Mouse (Mus musculus) kidney, postnatal 4 days (tissue): ENCODE measurements at regions not wholly inside any gene's neighbourhood (a gene's known extent, or its start where the extent isn't known, plus 50 kb on each side); places are given as distances from the start of the nearest gene placed in this dataset.

Experiments used
- DNase-seq, 2 experiments: peaks; one replicate each; pipeline ENCODE4 v3.0.0; 2021; ENCODE audit warnings: mixed read lengths in 2 of 2

DNA sequence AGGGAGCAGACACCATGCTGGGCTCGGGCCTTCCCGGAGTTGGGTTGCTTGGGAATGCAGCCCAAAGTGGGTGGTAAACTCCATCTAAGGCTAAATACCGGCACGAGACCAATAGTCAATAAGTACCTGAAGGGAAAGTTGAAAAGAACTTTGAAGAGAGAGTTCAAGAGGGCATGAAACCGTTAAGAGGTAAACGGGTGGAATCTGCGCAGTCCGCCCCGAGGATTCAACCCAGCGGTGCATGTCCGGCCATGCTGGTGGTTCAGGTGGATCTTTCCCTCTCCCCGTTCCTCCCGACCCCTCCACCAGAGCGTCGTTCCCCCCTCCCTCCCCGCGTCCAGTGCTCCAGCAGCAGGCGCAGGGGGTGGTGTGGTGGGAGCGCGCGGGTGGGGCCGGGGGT, 179.1 kb upstream of the Arhgef26 start:
- peak; percentile 54 to 71 for DNase-seq

DNA sequence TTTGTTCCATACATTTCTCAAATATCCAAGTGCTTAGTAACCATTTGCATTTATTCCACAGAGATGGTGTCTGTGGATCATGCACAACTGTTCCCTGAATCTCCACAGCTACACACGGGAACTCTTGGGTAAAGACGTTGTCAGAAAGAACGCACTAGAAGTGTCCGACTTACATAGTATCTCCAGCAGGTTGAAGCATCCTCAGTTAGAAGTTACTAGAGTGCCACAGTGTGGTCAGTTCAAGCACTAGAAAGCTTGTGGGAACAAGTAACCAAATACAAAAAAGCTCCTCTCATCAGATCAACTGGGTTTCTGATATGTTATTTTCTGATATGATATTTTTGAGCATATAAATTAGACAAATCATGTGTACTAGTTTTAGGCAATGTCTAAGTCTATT, 167.5 kb upstream of the Arhgef26 start:
- DNase-seq = no peak

DNA sequence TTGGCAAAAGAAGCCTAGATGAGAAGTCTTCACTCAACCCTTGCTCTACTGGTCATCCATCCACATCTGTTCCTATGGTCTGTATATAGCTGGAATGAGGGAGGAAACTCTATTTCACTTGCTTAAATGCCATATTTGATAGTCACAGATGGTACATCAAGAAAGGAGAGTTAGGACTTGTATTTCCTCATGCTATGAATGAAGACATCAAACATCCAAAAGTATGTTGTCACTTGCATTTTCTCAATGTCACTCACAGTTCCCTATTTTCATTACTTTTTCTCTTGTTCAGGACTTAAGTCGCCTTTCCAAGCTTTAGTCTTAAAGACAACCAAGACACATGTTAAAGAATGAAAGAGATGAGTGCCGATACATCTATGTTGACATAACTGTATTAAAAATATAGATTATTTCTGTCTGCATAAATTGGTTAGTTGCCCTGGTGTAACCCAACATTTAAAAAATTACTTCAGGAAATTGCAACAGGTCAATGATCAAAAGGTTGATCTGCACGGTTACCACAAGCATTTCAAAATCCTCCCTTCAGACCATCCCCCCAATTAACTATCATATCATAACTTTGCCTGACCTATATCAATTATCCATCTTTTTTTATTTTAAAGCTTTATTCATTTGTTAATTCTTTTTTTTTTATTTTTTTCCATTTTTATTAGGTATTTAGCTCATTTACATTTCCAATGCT, 150.2 kb upstream of the Arhgef26 start:
- no peak for DNase-seq

DNA sequence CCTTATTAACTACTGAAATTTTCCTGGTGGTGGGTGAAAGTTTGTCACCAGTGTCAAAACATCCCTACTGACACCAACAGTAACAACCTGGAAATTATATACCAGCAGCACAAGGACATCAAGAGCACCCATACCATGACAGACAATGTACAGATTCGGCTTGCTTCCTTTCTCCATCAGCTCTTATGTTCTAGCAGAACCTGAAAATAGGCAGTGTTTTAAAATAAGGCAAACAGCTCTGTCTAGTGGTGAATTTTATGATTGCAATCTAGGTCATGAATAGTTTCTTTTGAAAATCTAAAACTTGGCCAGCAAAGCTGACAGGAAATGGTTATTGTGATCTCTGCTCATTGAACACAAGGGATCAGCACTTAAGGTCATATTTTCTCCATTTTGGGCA, 145.7 kb upstream of the Arhgef26 start:
- DNase-seq = no peak

DNA sequence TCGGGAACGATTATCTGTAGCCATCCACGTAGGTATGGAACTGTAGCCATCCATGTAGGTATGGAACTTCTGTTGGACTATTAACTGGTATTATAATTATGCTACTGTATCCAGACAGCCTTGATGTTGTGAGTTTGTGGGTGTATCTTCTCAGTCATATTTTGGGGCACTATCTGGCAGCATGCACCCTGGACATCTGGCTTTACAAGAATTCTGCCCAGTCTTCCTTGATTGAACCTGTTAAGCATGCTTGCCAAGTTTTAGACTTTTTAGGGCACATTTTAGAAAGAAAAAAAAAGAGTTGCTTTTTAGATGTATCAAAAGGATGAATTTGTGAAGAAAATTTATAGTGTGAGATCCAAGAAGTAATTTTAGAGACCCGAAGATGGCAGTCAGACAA, 143.7 kb upstream of the Arhgef26 start:
- no peak for DNase-seq

DNA sequence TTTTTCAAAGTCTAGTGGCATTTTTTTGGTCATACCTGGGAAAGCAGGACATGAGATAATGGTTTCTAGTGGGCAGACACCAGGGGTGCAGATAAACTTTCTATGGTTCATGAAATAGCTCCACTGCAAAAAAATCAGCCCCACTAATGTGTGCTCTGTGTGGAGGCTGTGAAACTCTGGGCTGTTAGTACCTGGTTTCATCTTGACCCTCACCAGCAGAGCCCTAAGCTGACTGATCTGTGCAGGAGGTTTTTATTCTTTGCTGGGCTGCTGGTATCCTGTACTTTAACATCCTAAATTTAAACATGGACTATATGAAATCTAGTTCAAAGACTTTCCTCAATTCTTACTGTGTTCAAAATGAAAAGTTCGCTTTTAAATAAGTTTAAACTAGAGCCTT, 141.5 kb upstream of the Arhgef26 start:
- DNase-seq = no peak

DNA sequence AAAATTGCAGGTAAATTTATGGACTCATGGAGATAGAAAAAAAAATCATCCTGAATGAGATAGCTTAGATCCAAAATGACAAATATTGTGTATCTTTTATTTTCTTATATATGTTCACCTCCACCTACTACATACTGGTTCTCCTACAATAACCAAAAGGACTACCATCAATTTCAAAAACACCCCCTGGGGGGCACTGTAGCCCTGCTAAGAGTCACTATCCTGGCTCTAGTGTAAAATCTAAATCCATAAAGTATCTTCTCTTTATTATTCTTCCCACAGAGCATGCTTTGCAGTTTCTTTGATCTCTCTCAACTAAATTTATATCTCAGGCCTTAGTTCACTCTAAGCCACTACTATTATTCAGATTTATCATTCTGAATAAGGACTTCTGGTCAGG, 122.3 kb upstream of the Arhgef26 start:
- peak; percentile 67 to 68 for DNase-seq

DNA sequence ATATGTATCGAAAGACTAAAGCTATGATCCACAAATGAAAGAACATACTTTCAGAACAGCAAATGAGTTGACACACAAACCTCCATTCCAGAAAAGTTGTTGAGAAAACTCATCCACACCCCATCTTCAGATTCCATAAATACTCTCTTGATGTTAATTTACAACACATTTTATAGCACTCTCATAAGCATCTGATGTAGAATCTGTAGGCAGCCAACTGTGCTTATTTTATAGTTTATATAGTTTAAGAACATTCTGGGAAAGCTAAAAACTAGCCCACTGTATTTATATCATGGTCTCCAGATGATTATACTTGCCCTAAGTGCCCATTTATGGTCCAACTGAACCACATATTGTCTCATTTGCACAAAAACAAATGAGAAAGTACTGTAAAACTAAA, 120.8 kb upstream of the Arhgef26 start:
- DNase-seq = no peak

DNA sequence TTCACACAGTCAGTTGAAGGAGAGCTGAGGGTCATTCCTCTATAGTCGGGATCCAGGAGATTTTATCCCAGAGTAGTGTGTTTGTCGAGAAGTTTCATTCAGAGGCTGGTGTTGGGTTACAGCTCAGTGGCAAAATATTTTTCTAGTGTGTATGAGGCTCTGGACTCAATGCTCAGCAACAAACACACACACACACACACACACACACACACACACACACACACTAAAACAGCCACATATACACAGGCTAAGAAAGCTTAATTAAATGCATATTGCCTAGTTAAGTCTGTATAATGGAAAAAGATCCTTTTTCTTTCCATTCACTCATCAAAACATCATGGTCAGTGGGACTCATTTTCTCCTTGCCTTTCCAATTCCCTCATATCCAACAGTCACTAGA, 110.4 kb upstream of the Arhgef26 start:
- DNase-seq = no peak

DNA sequence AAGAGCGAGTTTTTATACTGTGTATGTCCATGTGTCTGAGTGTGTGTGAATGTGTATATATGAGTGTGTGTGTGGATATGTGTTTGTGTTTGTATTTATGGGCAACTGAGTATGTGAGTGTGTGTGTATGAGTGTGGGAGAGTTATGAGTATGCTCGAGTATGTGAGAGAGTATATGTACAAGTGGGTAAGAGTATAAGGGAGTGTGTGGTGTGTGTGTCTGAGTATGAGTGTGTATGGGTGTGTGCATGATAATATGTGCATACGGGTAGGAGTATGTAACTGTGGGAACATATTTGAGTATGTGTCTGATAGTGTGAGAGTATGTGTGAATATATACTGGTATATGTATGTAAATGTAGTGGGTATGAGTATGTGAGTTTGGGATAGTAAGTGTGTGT, 110.0 kb upstream of the Arhgef26 start:
- DNase-seq = no peak

DNA sequence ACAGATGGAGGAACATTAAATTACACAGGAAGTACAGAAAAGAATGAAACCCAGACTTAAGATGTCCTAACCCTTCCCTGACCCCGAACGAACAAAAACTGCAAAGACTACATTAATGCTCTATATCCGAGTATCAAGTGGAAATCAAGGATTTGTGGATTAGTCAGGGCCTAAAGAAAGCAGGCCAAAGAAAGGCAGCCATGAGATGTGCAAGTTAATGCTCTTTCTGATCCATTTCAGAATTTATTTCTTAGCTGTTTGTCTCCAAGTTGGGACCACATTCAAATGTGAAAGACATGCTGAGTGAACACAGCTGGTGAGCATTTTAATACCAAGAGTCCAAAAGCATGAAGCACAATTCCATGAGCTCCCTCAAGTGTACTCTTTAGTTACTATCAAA, 97.1 kb upstream of the Arhgef26 start:
- DNase-seq = peak; percentile 3 to 10

DNA sequence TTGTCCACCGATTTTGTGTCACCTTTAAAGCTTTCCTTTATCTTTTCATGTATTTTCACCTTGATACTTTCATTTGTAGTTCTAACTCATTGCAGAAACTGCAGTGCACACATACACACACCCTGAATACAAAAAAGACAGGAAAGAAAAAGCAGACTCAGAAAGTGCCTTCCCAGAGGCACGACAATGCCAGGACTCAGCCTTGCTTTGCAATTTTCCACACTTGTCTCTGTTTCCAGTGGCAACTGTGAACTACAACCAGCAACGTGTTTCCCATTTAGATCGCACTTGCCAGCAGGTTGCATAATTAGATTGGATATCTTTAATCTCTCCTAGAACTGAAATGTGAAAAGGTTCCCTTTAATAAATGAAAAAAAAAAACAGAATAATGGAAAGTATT, 66.4 kb upstream of the Arhgef26 start:
- DNase-seq = no peak

DNA sequence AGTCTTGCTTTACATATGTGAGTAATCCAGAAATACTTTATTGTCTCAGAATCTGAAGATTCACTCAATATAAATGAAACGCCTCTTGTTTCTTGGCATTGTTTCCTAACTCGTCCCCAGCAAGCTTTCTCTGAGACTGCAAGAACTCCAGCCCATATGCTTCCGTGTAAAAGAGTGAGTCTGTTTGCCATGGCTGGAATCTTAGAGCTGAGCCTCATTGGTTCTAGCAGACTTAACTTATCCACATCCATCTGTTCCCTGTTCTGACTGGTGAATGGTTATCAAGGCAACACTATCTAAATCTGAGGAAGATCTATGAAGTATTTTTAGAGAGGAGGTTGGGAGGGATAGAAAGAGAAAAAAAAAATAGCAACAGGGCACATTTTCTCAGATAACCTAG, 59.9 kb upstream of the Arhgef26 start:
- no peak for DNase-seq

DNA sequence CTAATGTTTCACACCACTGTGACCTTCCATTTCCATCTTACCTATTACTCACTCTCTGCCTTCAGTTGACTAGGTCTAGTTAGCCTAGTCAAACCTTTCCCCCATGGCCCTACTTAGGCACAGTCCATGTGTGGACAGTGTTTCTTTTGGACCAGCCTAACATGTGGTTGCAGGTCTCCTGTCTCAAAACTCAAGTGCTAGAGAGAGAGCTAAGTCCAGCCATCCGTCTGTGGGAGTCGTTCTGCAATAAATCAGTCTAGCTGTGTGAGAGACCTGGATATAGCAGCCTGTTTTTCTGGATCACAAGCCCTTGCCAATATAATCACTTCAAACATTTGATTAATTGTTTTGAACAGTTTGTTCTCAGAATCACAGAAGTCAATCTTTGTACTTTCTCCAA, 57.2 kb upstream of the Arhgef26 start:
- DNase-seq = peak; percentile 2
